Mouse (Mus musculus): ENCODE measurements around the gene Hist1h2ah.
"Not testable (repeated sequence)": the region's sequence is repeated elsewhere in the genome, so short reads cannot be mapped to it uniquely, and the experiment has no call there.

The Hist1h2ah gene

GRCm38 (mm10) chr13:22035267-22036148 is at the start of gene Hist1h2ah, which contains the start of gene Hist1h2bk:
Gene Hist1h2ah, minus strand, starts transcription at chr13:22035568.
Gene Hist1h2bk, plus strand, starts transcription at chr13:22035870.
- DNase-seq: peak; percentile 73

- DNase-seq: not testable (repeated sequence)
Measured at GRCm38 (mm10) chr13:22084140-22084539, 48.8 kb upstream of the Hist1h2ah start, which contains the start of gene Vmn1r188. Gene Vmn1r188, plus strand, starts transcription at chr13:22084440.

GRCm38 (mm10) chr13:22063468-22063867 is 28.1 kb upstream of the Hist1h2ah start:
- DNase-seq: no peak

GRCm38 (mm10) chr13:22061422-22061821 is 26.1 kb upstream of the Hist1h2ah start:
- DNase-seq: no peak

GRCm38 (mm10) chr13:22053754-22054153 is 18.4 kb upstream of the Hist1h2ah start:
- DNase-seq: no peak

- no peak for DNase-seq
Measured at GRCm38 (mm10) chr13:22051523-22051859, 16.1 kb upstream of the Hist1h2ah start.

- DNase-seq: peak; percentile 63
Measured at GRCm38 (mm10) chr13:22050591-22051522, 15.5 kb upstream of the Hist1h2ah start.

- DNase-seq: no peak
Measured at GRCm38 (mm10) chr13:22049737-22050440, 14.5 kb upstream of the Hist1h2ah start.

GRCm38 (mm10) chr13:22049041-22049440 is 13.7 kb upstream of the Hist1h2ah start:
- DNase-seq: no peak

GRCm38 (mm10) chr13:22045311-22045710 is 9.9 kb upstream of the Hist1h2ah start:
- no peak for DNase-seq

- no peak for DNase-seq
Measured at GRCm38 (mm10) chr13:22044432-22045155, 9.2 kb upstream of the Hist1h2ah start.

GRCm38 (mm10) chr13:22043503-22044431 is 8.4 kb upstream of the Hist1h2ah start:
- no peak for DNase-seq

GRCm38 (mm10) chr13:22042568-22043502 is 7.5 kb upstream of the Hist1h2ah start, which contains the start of the genes Hist1h2ag and Hist1h2bj:
Gene Hist1h2ag, minus strand, starts transcription at chr13:22042944.
Gene Hist1h2bj, plus strand, starts transcription at chr13:22043214.
- peak; percentile 88 for DNase-seq

- no peak for DNase-seq
Measured at GRCm38 (mm10) chr13:22041651-22042567, 6.5 kb upstream of the Hist1h2ah start.

GRCm38 (mm10) chr13:22041142-22041536 is 5.8 kb upstream of the Hist1h2ah start, which contains the start of gene Hist1h4i:
Gene Hist1h4i, minus strand, starts transcription at chr13:22041362.
- DNase-seq: peak; percentile 97

GRCm38 (mm10) chr13:22040464-22041141 is 5.2 kb upstream of the Hist1h2ah start:
- no peak for DNase-seq

- no peak for DNase-seq
Measured at GRCm38 (mm10) chr13:22039951-22040463, 4.6 kb upstream of the Hist1h2ah start.

Measured in cerebellum, adult 8-10 months (tissue).